ENCODE assay signal across 21 mouse cellular contexts in genomic region chr1:164159781-164160180, GRCm38 (mm10). TPM values are rescaled to one million over a fixed set of nuclear protein-coding genes. Genes with fewer than 3 reads are reported as not detected.
DNase-seq lines count a peak whose midpoint lies in the region; ATAC-seq and TF ChIP-seq lines count a peak whose summit lies in the region.
"Had no signal": no experiment of that assay in that cellular context is flagged by ENCODE, and none has a peak within 500 bp of the region (broad histone marks: within the 10 kb centered on the region; RNA-seq: fewer than 3 reads in every experiment).

No protein-coding gene starts in this region.

- no peak overlapping the region for H3K4me3 ChIP-seq in embryonic facial prominence, embryonic 14.5 days (ENCODE audit: low read depth, low read length)
- H3K4me3 ChIP-seq in embryonic facial prominence, embryonic 10.5 days: no peak overlapping the region
- no peak overlapping the region for H3K4me3 ChIP-seq in heart, adult 2 months
- H3K4me3 ChIP-seq: embryonic facial prominence, embryonic 12.5 days; forebrain, embryonic 13.5 days; hindbrain, embryonic 12.5 days had no signal

- H3K27ac ChIP-seq in embryonic facial prominence, embryonic 14.5 days (replicated peaks; ENCODE audit: low read depth, low read length): no peak overlapping the region
- no peak overlapping the region for H3K27ac ChIP-seq in embryonic facial prominence, embryonic 10.5 days (replicated peaks)
- no peak overlapping the region for H3K27ac ChIP-seq in heart, adult 2 months
- H3K27ac ChIP-seq: embryonic facial prominence, embryonic 12.5 days; forebrain, embryonic 13.5 days; hindbrain, embryonic 12.5 days had no signal

- H3K4me1 ChIP-seq in embryonic facial prominence, embryonic 14.5 days (ENCODE audit: control insufficient read depth, insufficient read depth, low read length): no peaks in the 10 kb centered on the region
- H3K4me1 ChIP-seq in embryonic facial prominence, embryonic 10.5 days: peaks cover 8% of the 10 kb centered on the region; the same call in 1 of the 2 replicates
- H3K4me1 ChIP-seq in heart, adult 2 months (ENCODE audit: control insufficient read depth, insufficient read depth, low read length): no peaks in the 10 kb centered on the region
- H3K4me1 ChIP-seq: embryonic facial prominence, embryonic 12.5 days; forebrain, embryonic 13.5 days; hindbrain, embryonic 12.5 days had no signal

- H3K9ac ChIP-seq in embryonic facial prominence, embryonic 14.5 days (ENCODE audit: low read depth, low read length): no peak overlapping the region
- no peak overlapping the region for H3K9ac ChIP-seq in heart, adult 2 months (ENCODE audit: low read depth, low read length)
- H3K9ac ChIP-seq: embryonic facial prominence, embryonic 12.5 days; forebrain, embryonic 13.5 days; hindbrain, embryonic 12.5 days had no signal

- H3K27me3 ChIP-seq in embryonic facial prominence, embryonic 14.5 days (replicated peaks; ENCODE audit: control insufficient read depth, insufficient read depth, low read length): no peaks in the 10 kb centered on the region
- H3K27me3 ChIP-seq in embryonic facial prominence, embryonic 10.5 days (replicated peaks; ENCODE audit: low read depth, poor library complexity, severe bottlenecking): no peaks in the 10 kb centered on the region
- H3K27me3 ChIP-seq in heart, adult 2 months (ENCODE audit: control insufficient read depth, insufficient read depth, low read length): no peaks in the 10 kb centered on the region
- H3K27me3 ChIP-seq: embryonic facial prominence, embryonic 12.5 days; forebrain, embryonic 13.5 days; hindbrain, embryonic 12.5 days had no signal

- no peak overlapping the region for H3K4me2 ChIP-seq in embryonic facial prominence, embryonic 14.5 days (ENCODE audit: low read depth, low read length)
- H3K4me2 ChIP-seq: embryonic facial prominence, embryonic 12.5 days; forebrain, embryonic 13.5 days; heart, embryonic 11.5 days; hindbrain, embryonic 12.5 days had no signal

- ATAC-seq in embryonic facial prominence, embryonic 14.5 days (ENCODE audit: low read depth): no peak
- ATAC-seq: forebrain, embryonic 13.5 days; hindbrain, embryonic 16.5 days; inflammation-experienced regulatory T-cells, adult 6 months had no signal

- no peak for TF ChIP-seq POLR2A in heart, adult 2 months (IDR thresholded peaks at IDR 0.05; ENCODE audit: insufficient read depth, low read depth, low read length)

- no peaks in the 10 kb centered on the region for H3K79me2 ChIP-seq in heart, adult 2 months (replicated peaks; ENCODE audit: control insufficient read depth, insufficient read depth, low read length)

- no peak for TF ChIP-seq EP300 in heart, adult 2 months (IDR thresholded peaks at IDR 0.05; ENCODE audit: insufficient read depth, low read depth, low read length)

- no peaks in the 10 kb centered on the region for H3K9me3 ChIP-seq in embryonic facial prominence, embryonic 14.5 days (ENCODE audit: control insufficient read depth, low read length)
- no peaks in the 10 kb centered on the region for H3K9me3 ChIP-seq in embryonic facial prominence, embryonic 10.5 days
- H3K9me3 ChIP-seq: embryonic facial prominence, embryonic 12.5 days; forebrain, embryonic 13.5 days; hindbrain, embryonic 12.5 days had no signal

- no peaks in the 10 kb centered on the region for H3K36me3 ChIP-seq in embryonic facial prominence, embryonic 14.5 days (ENCODE audit: control insufficient read depth, insufficient read depth, low read length)
- no peaks in the 10 kb centered on the region for H3K36me3 ChIP-seq in embryonic facial prominence, embryonic 10.5 days (replicated peaks)
- H3K36me3 ChIP-seq in heart, adult 2 months (ENCODE audit: control insufficient read depth, insufficient read depth, low read length): no peaks in the 10 kb centered on the region
- H3K36me3 ChIP-seq: embryonic facial prominence, embryonic 12.5 days; hindbrain, embryonic 12.5 days had no signal

- intact Hi-C loops in heart, postnatal 10 days (cut with DNase I): no loop called here
- intact Hi-C loops in heart, adult 2 months (cut with DNase I): no loop called here

- TF ChIP-seq CTCF in heart, adult 2 months (IDR thresholded peaks at IDR 0.05): no peak

- WGBS in embryonic facial prominence, embryonic 14.5 days: 72% methylated on average over 2 of the region's 2 CpGs
- 93% methylated on average over 2 of the region's 2 CpGs for WGBS in embryonic facial prominence, embryonic 10.5 days
- WGBS in heart, adult 2 months: 67% methylated on average over 2 of the region's 2 CpGs

- DNase-seq in embryonic facial prominence, embryonic 14.5 days (ENCODE audit: low spot score): peak; percentile 27
- DNase-seq in embryonic facial prominence, embryonic 10.5 days (ENCODE audit: low spot score): no peak
- peak; percentile 31 to 32 for DNase-seq in heart, postnatal 10 days
- no peak for DNase-seq in heart, adult 2 months
- peak; percentile 9 for DNase-seq in 3T3-L1 (ENCODE audit: low read depth, low spot score)
- DNase-seq in skeletal muscle tissue, adult 2 months (ENCODE audit: low read depth, low spot score): peak; percentile 45
- DNase-seq in left cerebral cortex, adult 8-10 months (ENCODE audit: low spot score in 2 of 2): no peak
- DNase-seq: adrenal gland, adult 8-10 months; cerebellum, adult 11 months; cerebellum, adult 8-10 months; cerebellum, postnatal 14 days; embryo, embryonic 11 days; heart, postnatal 36 days; kidney, adult 11 months had no signal

RNA-seq across cellular contexts. Expression of gene F5, which starts 8.1 kb away (rescaled TPM):
- polyA plus RNA-seq in embryonic facial prominence, embryonic 14.5 days (2014; fragmentation: Nextera tagmentation; extraction: Ambion mirVana): 0.21 TPM in 2 replicates
- 0.37 and 0.41 TPM in 2 replicates for polyA plus RNA-seq in embryonic facial prominence, embryonic 10.5 days (2016; fragmentation: Nextera tagmentation; extraction: Ambion mirVana)
- 1 to 10 TPM in 1 of 2 experiments, under 1 TPM in 1; 0.60 to 1.1 TPM for total RNA-seq in heart, postnatal 10 days (2021)
- 1 to 10 TPM; 1.5 to 5.0 TPM for total RNA-seq in heart, adult 2 months (2021)
- 0.47 and 0.70 TPM in 2 replicates for polyA plus RNA-seq in heart, adult 2 months (2012; rRNA removed)
- total RNA-seq in left cerebral cortex, adult 8-10 months (2022): 1 to 10 TPM in 2 of 4 experiments, under 1 TPM in 2; 0.33 to 3.9 (median 1.0) TPM
- polyA plus RNA-seq: inflammation-experienced regulatory T-cells, adult 6 months had no signal

RNA-seq across cellular contexts. Expression of gene Selp, which starts 44.7 kb away (rescaled TPM):
- polyA plus RNA-seq in embryonic facial prominence, embryonic 14.5 days (2014; fragmentation: Nextera tagmentation; extraction: Ambion mirVana): 0.34 and 0.71 TPM in 2 replicates
- not detected in 2 replicates for polyA plus RNA-seq in embryonic facial prominence, embryonic 10.5 days (2016; fragmentation: Nextera tagmentation; extraction: Ambion mirVana)
- 1 to 10 TPM in 1 of 2 experiments, under 1 TPM in 1; 0.98 to 1.2 TPM for total RNA-seq in heart, postnatal 10 days (2021)
- 1 to 10 TPM; 1.8 to 3.6 TPM for total RNA-seq in heart, adult 2 months (2021)
- 1.7 and 1.8 TPM in 2 replicates for polyA plus RNA-seq in heart, adult 2 months (2012; rRNA removed)
- total RNA-seq in left cerebral cortex, adult 8-10 months (2022): not detected
- polyA plus RNA-seq: brain, embryonic 14.5 days; embryonic facial prominence, embryonic 12.5 days; forebrain, embryonic 13.5 days; hindbrain, embryonic 12.5 days; hindbrain, embryonic 16.5 days had no signal

Comparison
In these comparisons a context has a peak if more than half of its experiments do, and no peak if none do; other contexts are left out.
1. DNase-seq: peak in embryonic facial prominence, embryonic 14.5 days (single experiment), heart, postnatal 10 days (2 of 2), 3T3-L1 (single experiment) and skeletal muscle tissue, adult 2 months (single experiment); none in embryonic facial prominence, embryonic 10.5 days (single experiment), heart, adult 2 months (0 of 2) and left cerebral cortex, adult 8-10 months (0 of 2).